Mouse (Mus musculus) forebrain, embryonic 10.5 days (tissue): ENCODE data around the gene Tprkb. TPM values are rescaled to one million over a fixed set of nuclear protein-coding genes. Genes with fewer than 3 reads are reported as not detected.
"Not testable (repeated sequence)": the region's sequence is repeated elsewhere in the genome, so short reads cannot be mapped to it uniquely, and the experiment has no call there.

Experiments
- DNase-seq: peaks from one replicate; pipeline ENCODE4 v3.0.0-alpha.2; 2017; ENCODE audit warnings: low spot score; ENCODE audit errors: extremely low spot score
- H3K27ac ChIP-seq: fragments of 300-500 bp; sonication (generic); 2 replicates; pipeline ENCODE4 v1.5.1; 2016; ENCODE audit warnings: mild to moderate bottlenecking
- H3K27me3 ChIP-seq: fragments of 300-500 bp; sonication (generic); 2 replicates; pipeline ENCODE4 v1.6.1; 2016; ENCODE audit warnings: mild to moderate bottlenecking; ENCODE audit not compliant: poor library complexity, severe bottlenecking
- H3K36me3 ChIP-seq: fragments of 300-500 bp; sonication (generic); replicated peaks from 2 replicates; pipeline ENCODE4 v1.6.1; 2016; ENCODE audit warnings: mild to moderate bottlenecking, moderate library complexity
- H3K4me1 ChIP-seq: fragments of 300-500 bp; sonication (generic); 2 replicates; pipeline ENCODE4 v1.6.1; 2016
- H3K4me3 ChIP-seq: fragments of 300-500 bp; sonication (generic); 2 replicates; pipeline ENCODE4 v1.5.1; 2016; ENCODE audit warnings: mild to moderate bottlenecking, moderate library complexity
- H3K9me3 ChIP-seq: fragments of 300-500 bp; sonication (generic); 2 replicates; pipeline ENCODE4 v1.6.1; 2016; ENCODE audit warnings: mild to moderate bottlenecking, moderate library complexity
- WGBS: fragments of 180-500 bp; shearing (Covaris S2); methylation state at CpG from one replicate; pipeline ENCODE4 v1.1.7; 2016; 5-methylcytosine and 5-hydroxymethylcytosine counted together
- polyA plus RNA-seq: library from polyadenylated mRNA; unstranded; fragments of >200 nt; fragmentation: Nextera tagmentation; extraction: Ambion mirVana; gene quantifications from 2 replicates; pipeline ENCODE4 v1.2.1, GENCODE M21; 2016

Tprkb gene
- polyA plus RNA-seq, 1 experiment from 2014 or later: 33.8 TPM

DNA sequence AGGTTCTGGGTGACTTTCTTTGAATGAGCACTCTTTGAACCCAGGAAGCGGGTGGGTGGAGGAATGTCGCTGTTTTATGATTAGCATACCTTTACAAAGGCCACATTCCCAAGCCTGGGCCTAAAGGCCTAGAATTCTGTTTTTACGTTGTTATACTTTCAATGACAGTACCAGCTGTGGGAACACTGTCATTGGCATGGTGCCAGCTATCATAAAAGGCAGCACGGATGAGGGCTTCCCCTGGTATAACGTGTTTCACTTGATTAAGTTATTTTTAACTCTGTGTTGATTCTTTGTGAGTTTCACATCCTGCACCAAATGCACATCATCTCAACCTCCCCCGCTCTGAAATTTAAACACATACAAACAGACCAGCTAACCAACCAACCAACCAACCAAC lies 54.4 kb downstream of the Tprkb start:
- not testable (repeated sequence) for DNase-seq, H3K9me3 ChIP-seq, H3K4me1 ChIP-seq, H3K36me3 ChIP-seq, H3K27me3 ChIP-seq, H3K27ac ChIP-seq, H3K4me3 ChIP-seq
- 71% methylated on average over 6 of the region's 6 CpGs for WGBS

DNA sequence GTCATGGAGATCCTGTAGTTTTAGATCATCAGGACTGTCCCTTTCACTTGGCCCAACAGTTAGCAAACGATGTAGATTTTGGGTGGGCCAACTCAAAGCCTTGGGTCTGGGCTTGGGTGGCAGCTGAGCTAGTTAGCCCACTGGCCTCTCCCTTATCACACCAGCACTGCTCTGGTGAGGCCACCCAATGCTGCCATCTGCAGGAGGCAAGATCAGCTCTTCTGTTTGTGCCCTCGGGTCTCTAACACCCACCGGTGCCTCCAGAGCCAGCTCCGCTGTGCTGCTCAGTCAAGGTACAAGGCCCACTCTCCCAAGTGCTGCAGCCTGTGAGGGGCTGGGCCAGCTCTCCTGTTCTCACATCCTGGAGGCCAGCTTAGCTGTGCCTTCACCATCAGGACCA lies 55.0 kb downstream of the Tprkb start:
- Histone ChIP-seq H3K4me1 (peaks cover 5% of the 10 kb centered on the region), H3K27ac (no peak overlapping the region), H3K9me3 (no peaks in the 10 kb centered on the region), H3K36me3 (no peaks in the 10 kb centered on the region), H3K4me3 (no peak overlapping the region), H3K27me3 (no peaks in the 10 kb centered on the region)
- 77% methylated on average over 4 of the region's 4 CpGs for WGBS
- DNase-seq: no peak

DNA sequence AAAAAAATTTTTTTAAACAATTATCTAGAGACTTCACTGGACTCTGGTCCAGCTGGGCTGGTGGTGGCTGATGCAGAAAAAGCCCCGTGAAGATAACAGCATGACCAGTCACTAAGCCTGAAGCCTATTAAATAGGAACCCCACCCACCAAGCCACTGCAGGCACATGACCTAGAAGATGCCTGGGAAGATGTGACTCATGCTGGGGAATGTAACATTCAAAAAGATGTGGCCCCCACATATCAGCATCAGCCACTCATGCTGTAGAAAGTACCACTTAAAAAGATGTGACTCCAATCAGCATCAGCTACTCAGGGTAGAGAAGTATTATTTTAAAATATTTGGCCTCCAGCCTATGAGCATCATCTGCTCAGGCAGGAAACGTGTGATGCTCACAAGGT lies 58.2 kb downstream of the Tprkb start:
- no peak overlapping the region for H3K27ac ChIP-seq
- H3K27me3 ChIP-seq: no peaks in the 10 kb centered on the region
- no peaks in the 10 kb centered on the region for H3K9me3 ChIP-seq
- no peaks in the 10 kb centered on the region for H3K36me3 ChIP-seq
- DNase-seq: no peak
- WGBS: 77% methylated on average over 2 of the region's 2 CpGs
- no peaks in the 10 kb centered on the region for H3K4me1 ChIP-seq
- no peak overlapping the region for H3K4me3 ChIP-seq

DNA sequence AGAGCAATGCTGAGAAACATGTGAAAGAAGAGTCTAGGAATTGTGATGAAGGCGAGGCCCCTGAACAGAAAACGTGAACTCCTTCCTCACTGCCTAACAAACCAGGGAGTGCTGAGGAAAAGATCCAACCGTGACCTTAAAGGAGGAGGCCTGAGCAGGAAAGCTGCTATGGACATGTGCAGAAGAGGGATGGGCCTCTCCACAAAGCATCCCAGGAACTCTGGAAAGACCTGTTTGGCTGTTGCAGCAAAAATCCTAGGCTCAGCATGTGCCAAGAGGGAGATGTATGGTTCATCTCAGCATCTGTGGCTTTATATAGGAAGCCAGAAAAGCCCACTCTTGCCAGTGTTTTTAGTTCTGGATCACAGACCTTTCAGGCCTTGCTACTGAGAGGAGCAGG lies 61.0 kb downstream of the Tprkb start:
- Histone ChIP-seq H3K27me3 (no peaks in the 10 kb centered on the region), H3K4me1 (no peaks in the 10 kb centered on the region), H3K4me3 (no peak overlapping the region), H3K9me3 (no peaks in the 10 kb centered on the region), H3K36me3 (no peaks in the 10 kb centered on the region), H3K27ac (no peak overlapping the region)
- no peak for DNase-seq
- WGBS: 78% methylated on average over 3 of the region's 3 CpGs

DNA sequence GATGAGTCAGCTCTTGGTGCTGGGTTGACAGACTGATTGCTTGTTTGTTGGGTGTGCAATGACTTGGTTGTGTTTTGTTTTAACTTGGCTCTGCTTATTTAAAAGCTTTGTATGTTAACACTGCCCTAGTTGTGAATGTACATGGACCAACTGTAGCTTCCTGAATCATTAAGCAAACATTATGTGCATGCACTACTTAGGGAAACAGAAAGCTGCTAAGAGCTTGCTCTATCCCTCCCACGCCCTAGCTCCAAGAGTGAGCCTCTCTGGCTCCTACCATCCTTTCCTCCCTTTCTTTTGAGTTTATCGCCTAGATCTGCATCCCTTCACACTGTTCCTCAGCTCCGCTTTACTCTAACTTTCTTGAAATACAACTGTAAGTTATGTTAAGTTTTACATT lies 61.7 kb downstream of the Tprkb start:
- WGBS: 86% methylated on average over 3 of the region's 3 CpGs
- DNase-seq: no peak
- no peaks in the 10 kb centered on the region for H3K27me3 ChIP-seq

DNA sequence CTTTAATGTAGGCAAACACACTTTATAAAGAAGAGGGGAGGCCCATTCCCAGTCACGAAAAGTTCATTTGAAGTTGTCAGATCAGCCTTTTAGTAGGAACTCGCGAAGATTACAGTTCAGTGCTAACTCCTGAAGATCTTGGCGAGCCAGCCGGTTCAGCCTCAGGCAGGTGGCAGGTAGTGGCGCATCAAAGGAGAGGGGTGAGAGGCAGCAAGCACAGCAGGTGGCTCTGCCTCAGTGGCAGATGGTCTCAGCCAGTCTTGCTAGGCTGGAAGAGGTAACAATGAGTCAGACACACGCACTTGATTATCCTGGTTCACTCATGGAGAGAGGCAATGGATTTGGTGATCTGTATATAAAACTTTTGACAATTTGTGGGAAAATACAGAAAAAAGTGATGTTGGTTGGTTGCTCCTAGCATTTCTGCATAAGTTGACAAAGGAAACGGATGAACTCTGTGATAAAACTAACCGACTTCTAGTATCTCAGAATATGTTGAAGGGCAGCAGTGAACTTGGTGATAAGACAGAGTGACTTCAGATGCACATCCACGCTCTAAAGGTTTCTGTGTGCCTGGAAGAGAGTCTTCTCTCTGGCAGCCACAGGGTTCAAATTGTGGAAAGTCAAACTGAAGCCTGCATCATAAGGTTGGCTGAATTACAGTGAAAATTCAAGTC lies 63.4 kb downstream of the Tprkb start:
- no peak overlapping the region for H3K27ac ChIP-seq
- WGBS: 69% methylated on average over 10 of the region's 10 CpGs
- H3K9me3 ChIP-seq: peaks cover 3% of the 10 kb centered on the region; the same call in 1 of the 2 replicates
- H3K4me3 ChIP-seq: no peak overlapping the region
- H3K36me3 ChIP-seq: no peaks in the 10 kb centered on the region
- no peak for DNase-seq
- H3K4me1 ChIP-seq: no peaks in the 10 kb centered on the region
- H3K27me3 ChIP-seq: no peaks in the 10 kb centered on the region

More for the DNA sequence above, 61.7 kb downstream of the Tprkb start:
- Histone ChIP-seq H3K27ac (no peak overlapping the region), H3K4me1 (no peaks in the 10 kb centered on the region), H3K36me3 (no peaks in the 10 kb centered on the region), H3K4me3 (no peak overlapping the region), H3K9me3 (no peaks in the 10 kb centered on the region)

DNA sequence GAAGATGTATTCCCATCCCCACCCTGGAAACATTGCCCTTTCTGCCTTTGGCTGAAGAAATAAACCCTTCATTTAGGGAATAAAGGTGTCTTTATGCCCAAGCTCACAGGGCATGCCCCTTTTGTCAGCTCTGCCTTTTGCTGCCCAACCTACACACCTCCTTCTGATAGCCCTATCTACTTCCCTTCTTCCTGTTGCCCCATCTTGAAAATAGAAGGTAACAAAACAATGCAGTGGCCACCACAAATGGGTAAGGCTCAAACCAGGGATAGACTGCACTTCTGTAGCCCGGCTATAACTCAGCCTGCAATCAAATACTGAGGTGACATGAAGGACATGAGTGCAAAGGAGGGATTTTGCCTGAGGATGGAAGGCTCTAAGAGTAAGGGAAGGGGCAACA lies 64.1 kb downstream of the Tprkb start:
- Histone ChIP-seq H3K9me3 (peaks cover 3% of the 10 kb centered on the region; the same call in 1 of the 2 replicates), H3K27me3 (no peaks in the 10 kb centered on the region), H3K4me1 (no peaks in the 10 kb centered on the region), H3K36me3 (no peaks in the 10 kb centered on the region), H3K27ac (no peak overlapping the region), H3K4me3 (no peak overlapping the region)
- 90% methylated on average over 1 of the region's 1 CpGs for WGBS
- DNase-seq: no peak

DNA sequence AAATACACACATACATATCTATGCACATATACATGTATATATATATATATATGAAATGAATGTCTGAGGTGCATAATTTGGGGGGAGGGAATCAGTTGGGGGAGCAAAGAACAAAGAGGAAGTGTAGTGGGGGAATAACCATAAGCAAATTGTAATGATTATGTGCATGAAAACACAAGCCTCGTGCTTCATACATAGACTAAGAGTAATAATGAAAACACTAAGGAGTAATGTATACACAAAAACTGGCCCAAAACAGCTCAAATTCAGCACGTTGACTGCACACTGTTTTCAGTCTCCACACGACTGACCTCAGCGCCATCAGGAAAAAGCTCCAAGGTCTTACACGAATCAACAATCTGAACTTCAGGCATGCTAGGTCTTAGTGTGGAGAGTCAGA lies 64.6 kb downstream of the Tprkb start:
- no peaks in the 10 kb centered on the region for H3K27me3 ChIP-seq
- H3K27ac ChIP-seq: no peak overlapping the region
- no peak overlapping the region for H3K4me3 ChIP-seq
- no peaks in the 10 kb centered on the region for H3K4me1 ChIP-seq
- H3K9me3 ChIP-seq: peaks cover 3% of the 10 kb centered on the region; the same call in 1 of the 2 replicates
- H3K36me3 ChIP-seq: no peaks in the 10 kb centered on the region
- no peak for DNase-seq
- WGBS: 89% methylated on average over 5 of the region's 5 CpGs

DNA sequence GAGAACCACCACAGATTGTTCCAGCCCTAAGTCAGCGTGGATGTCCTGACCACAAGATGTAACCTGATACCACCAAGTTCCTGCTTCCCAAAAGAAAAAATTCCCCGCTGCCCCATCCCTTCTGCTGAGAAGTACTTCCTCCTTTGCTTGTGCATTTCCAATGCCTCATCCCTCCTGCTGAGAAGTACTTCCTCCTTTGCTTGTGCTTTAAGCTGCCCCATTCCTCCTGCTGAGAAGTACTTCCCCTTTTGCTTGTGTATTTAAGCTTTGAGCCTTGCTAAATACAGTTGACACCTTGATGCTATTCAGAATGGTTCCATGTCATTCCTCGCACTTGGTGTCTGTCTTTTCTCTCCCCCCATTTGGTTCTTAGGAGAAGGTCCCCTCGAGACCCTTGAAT lies 67.1 kb downstream of the Tprkb start:
- not testable (repeated sequence) for H3K4me1 ChIP-seq, H3K27me3 ChIP-seq, H3K27ac ChIP-seq, DNase-seq, H3K9me3 ChIP-seq, H3K36me3 ChIP-seq, H3K4me3 ChIP-seq
- 84% methylated on average over 4 of the region's 4 CpGs for WGBS

Other genes starting within 250 kb of the Tprkb start
- not detected in 2 replicates for gene Nat8f7, start 198.7 kb upstream of the Tprkb start, polyA plus RNA-seq
- 0.26 and 0.34 TPM in 2 replicates for gene Nat8f3, start 146.1 kb upstream of the Tprkb start, polyA plus RNA-seq
- gene Nat8f6, start 90.9 kb upstream of the Tprkb start, polyA plus RNA-seq: not detected in 2 replicates
- not detected in 2 replicates for gene Nat8f5, start 90.9 kb upstream of the Tprkb start, polyA plus RNA-seq
- not detected in 2 replicates for gene Nat8, start 79.8 kb upstream of the Tprkb start, polyA plus RNA-seq
- gene Nat8f2, start 42.7 kb upstream of the Tprkb start, polyA plus RNA-seq: not detected in 2 replicates
- gene Nat8f4, start 7.0 kb upstream of the Tprkb start, polyA plus RNA-seq: 6.2 and 6.7 TPM in 2 replicates
- gene Nat8f1, start 3.8 kb downstream of the Tprkb start, polyA plus RNA-seq: 5.2 and 6.4 TPM in 2 replicates
- gene Dusp11, start 49.8 kb downstream of the Tprkb start, polyA plus RNA-seq: 34.6 and 34.9 TPM in 2 replicates
- gene Figla, start 104.3 kb downstream of the Tprkb start, polyA plus RNA-seq: not detected in 2 replicates
- gene Add2, start 116.8 kb downstream of the Tprkb start, polyA plus RNA-seq: 30.7 and 36.5 TPM in 2 replicates